Mouse (Mus musculus) midbrain, embryonic 11.5 days (tissue): ENCODE data around the gene Slc3a2. TPM values are rescaled to one million over a fixed set of nuclear protein-coding genes. Genes with fewer than 3 reads are reported as not detected.

Source experiments
- ATAC-seq: fragments of 200-750 bp; cut with Nextera tagmentation; 2 replicates; pipeline ENCODE4 v1.8.0; 2017; ENCODE audit warnings: moderate TSS enrichment, moderate library complexity; ENCODE audit not compliant: low FRiP score
- DNase-seq: peaks from one replicate; pipeline ENCODE4 v3.0.0; 2015; ENCODE audit warnings: low spot score; ENCODE audit errors: missing footprints
- H3K27ac ChIP-seq: fragments of 300-500 bp; sonication (generic); 2 replicates; pipeline ENCODE4 v1.5.1; 2014; ENCODE audit warnings: low read depth, low read length
- H3K27me3 ChIP-seq: fragments of 300-500 bp; sonication (generic); 2 replicates; pipeline ENCODE4 v1.6.1; 2014; ENCODE audit warnings: mild to moderate bottlenecking, low read length, moderate library complexity, mixed read lengths; ENCODE audit not compliant: control insufficient read depth, insufficient read depth
- H3K36me3 ChIP-seq: fragments of 300-500 bp; sonication (generic); 2 replicates; pipeline ENCODE4 v1.6.1; 2014; ENCODE audit warnings: mild to moderate bottlenecking, low read length, moderate library complexity, mixed read lengths; ENCODE audit not compliant: control insufficient read depth, insufficient read depth
- H3K4me1 ChIP-seq: fragments of 300-500 bp; sonication (generic); 2 replicates; pipeline ENCODE4 v1.6.1; 2014; ENCODE audit warnings: low read length; ENCODE audit not compliant: control insufficient read depth, insufficient read depth
- H3K4me2 ChIP-seq: fragments of 300-500 bp; sonication (generic); 2 replicates; pipeline ENCODE4 v1.6.1; 2014; ENCODE audit warnings: mild to moderate bottlenecking, moderate library complexity
- H3K4me3 ChIP-seq: fragments of 300-500 bp; sonication (generic); 2 replicates; pipeline ENCODE4 v1.5.1; 2014; ENCODE audit warnings: low read depth, low read length
- H3K9ac ChIP-seq: fragments of 300-500 bp; sonication (generic); 2 replicates; pipeline ENCODE4 v1.6.1; 2014; ENCODE audit warnings: low read length
- H3K9me3 ChIP-seq: fragments of 300-500 bp; sonication (generic); 2 replicates; pipeline ENCODE4 v1.6.1; 2016; ENCODE audit warnings: low read length; ENCODE audit not compliant: control insufficient read depth
- WGBS: fragments of 180-500 bp; shearing (Covaris S2); extraction: QIAGEN DNeasy Blood & Tissue Kit; methylation state at CpG from one replicate; pipeline ENCODE4 v1.1.7; 2014; 5-methylcytosine and 5-hydroxymethylcytosine counted together
- polyA plus RNA-seq: library from polyadenylated mRNA; unstranded; fragments of >200 nt; fragmentation: Nextera tagmentation; extraction: Ambion mirVana; gene quantifications from 2 replicates; pipeline ENCODE4 v1.2.1, GENCODE M21; 2014

Gene Slc3a2
- polyA plus RNA-seq, 1 experiment from 2014 or later = 139 TPM

DNA sequence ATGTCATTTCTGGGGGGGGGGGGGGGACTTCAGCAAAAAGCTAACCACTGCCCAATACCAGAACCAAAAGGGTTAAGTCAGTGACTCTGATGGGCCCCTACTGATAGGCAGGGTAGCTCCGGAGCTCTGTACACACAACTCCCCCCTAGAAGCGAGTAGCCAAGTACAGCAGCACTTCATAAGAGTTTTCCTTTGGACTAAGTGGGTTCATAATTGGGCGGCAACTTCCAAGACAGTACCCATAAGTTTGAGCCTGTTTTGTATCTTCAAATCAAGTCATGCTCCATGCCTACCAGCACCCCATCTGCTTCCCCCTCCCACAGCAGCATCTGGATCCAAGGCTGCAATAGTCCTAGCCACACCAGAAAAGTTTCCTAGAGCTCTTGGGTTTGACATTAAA is 32.5 kb upstream of the Slc3a2 start:
- Histone ChIP-seq H3K9me3 (no peaks in the 10 kb centered on the region), H3K4me3 (no peak overlapping the region), H3K27ac (no peak overlapping the region), H3K36me3 (peaks cover 22% of the 10 kb centered on the region), H3K27me3 (no peaks in the 10 kb centered on the region), H3K4me1 (peaks cover 10% of the 10 kb centered on the region), H3K9ac (no peak overlapping the region), H3K4me2 (no peak overlapping the region)
- no peak for ATAC-seq
- DNase-seq = no peak
- WGBS = 82% methylated on average over 3 of the region's 3 CpGs

- H3K9ac ChIP-seq = no peak overlapping the region
- no peak overlapping the region for H3K4me3 ChIP-seq
- no peak overlapping the region for H3K4me2 ChIP-seq
- H3K27me3 ChIP-seq = no peaks in the 10 kb centered on the region
- DNase-seq = no peak
- WGBS = 66% methylated on average over 2 of the region's 2 CpGs
- H3K9me3 ChIP-seq = no peaks in the 10 kb centered on the region
- peaks cover 30% of the 10 kb centered on the region for H3K36me3 ChIP-seq
- no peak overlapping the region for H3K27ac ChIP-seq
- peaks cover under 1% of the 10 kb centered on the region for H3K4me1 ChIP-seq
- no peak for ATAC-seq
These were observed 24.2 kb upstream of the Slc3a2 start for GRCm38 (mm10) chr19:8747368-8747767.

- no peak overlapping the region for H3K4me2 ChIP-seq
- ATAC-seq (no peak), DNase-seq (peak; percentile 8)
- H3K9me3 ChIP-seq = no peaks in the 10 kb centered on the region
- no peak overlapping the region for H3K27ac ChIP-seq
- no peaks in the 10 kb centered on the region for H3K27me3 ChIP-seq
- H3K36me3 ChIP-seq = peaks cover 20% of the 10 kb centered on the region
- H3K4me3 ChIP-seq = no peak overlapping the region
- no peak overlapping the region for H3K9ac ChIP-seq
- 88% methylated on average over 1 of the region's 1 CpGs for WGBS
- peaks cover 11% of the 10 kb centered on the region for H3K4me1 ChIP-seq
These were observed 22.2 kb upstream of the Slc3a2 start for GRCm38 (mm10) chr19:8745382-8745781.

DNA sequence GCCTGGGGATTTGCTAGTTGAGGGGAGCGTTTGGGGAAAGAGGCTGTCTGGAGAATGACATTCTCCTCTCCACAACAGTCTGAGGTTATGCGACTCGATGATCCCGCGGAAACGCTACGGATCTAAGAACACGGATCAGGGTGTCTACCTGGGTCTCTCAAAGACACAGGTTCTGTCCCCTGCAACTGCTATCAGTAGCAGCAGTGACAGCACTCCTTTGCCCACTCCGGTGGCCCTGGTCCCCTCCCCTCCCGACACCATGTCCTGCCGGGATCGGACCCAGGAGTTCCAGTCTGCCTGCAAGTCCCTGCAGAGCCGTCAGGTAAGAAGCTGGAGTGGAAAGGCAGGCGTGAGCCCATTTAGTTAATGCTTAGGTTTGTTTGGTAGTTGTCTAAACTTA is 19.0 kb upstream of the Slc3a2 start:
- ATAC-seq (no peak), DNase-seq (no peak)
- 28% methylated on average over 14 of the region's 14 CpGs for WGBS
- peak overlapping the region; percentile 78 for H3K9ac ChIP-seq
- H3K27ac ChIP-seq = no peak overlapping the region
- peaks cover 16% of the 10 kb centered on the region; the same call in 1 of the 2 replicates for H3K36me3 ChIP-seq
- H3K4me2 ChIP-seq = peak overlapping the region; percentile 90
- H3K4me3 ChIP-seq = peak overlapping the region; percentile 57
- H3K27me3 ChIP-seq = no peaks in the 10 kb centered on the region
- no peaks in the 10 kb centered on the region for H3K9me3 ChIP-seq
- H3K4me1 ChIP-seq = peaks cover 11% of the 10 kb centered on the region

DNA sequence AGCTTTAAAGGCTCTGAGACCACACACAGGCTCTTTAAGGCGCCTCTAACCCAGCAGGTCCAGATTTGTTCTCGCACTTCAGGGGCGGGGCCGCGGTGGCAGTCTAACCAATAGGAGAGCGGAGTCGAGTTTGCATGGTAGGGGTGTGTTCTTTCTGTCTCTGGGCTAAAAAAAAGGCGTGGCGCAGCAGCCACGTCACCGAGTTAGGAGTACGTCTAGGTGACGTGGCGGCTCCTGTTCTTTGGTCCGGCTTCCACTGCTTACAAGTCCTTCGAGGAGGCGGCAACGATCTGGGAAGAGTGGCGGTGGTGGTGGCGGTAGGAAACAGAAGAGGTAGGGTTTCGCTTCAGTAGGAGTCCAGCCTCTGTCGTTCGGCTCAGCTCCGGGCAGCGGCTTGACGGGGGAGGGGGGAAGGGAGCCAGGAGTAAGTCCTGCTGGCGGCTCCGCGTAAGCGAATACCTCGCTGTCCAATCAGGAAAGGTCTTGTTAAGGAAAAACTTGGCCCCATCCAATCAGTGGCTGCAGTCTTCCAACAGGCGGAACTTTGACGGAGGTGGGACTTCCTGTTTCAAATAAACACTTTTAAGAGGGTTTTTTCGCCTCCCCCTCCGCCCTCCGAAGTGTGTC is 18.2 kb upstream of the Slc3a2 start, which contains the start of gene Stx5a:
Gene Stx5a (plus strand): TSS at position 171 of the 627 bp plus-strand sequence.
- H3K9me3 ChIP-seq = no peaks in the 10 kb centered on the region
- H3K4me3 ChIP-seq = peak within 1 kb of the TSS; percentile 57
- WGBS = under 1% methylated on average over 36 of the region's 36 CpGs
- H3K4me1 ChIP-seq = peaks cover 14% of the 10 kb centered on the region
- H3K27ac ChIP-seq = peak within 1 kb of the TSS; percentile 80; the same call in 1 of the 2 replicates
- H3K9ac ChIP-seq = peak within 1 kb of the TSS; percentile 78
- peak within 1 kb of the TSS; percentile 90 for H3K4me2 ChIP-seq
- ATAC-seq = peak; percentile 99
- peaks cover 13% of the 10 kb centered on the region; the same call in 1 of the 2 replicates for H3K36me3 ChIP-seq
- H3K27me3 ChIP-seq = no peaks in the 10 kb centered on the region
- DNase-seq = peak; percentile 100

GRCm38 (mm10) chr19:8740603-8741002 is 17.4 kb upstream of the Slc3a2 start, which contains the start of gene 1700092M07Rik:
1700092M07Rik (plus strand) TSS chr19:8740718.
- Histone ChIP-seq H3K36me3 (peaks cover 11% of the 10 kb centered on the region; the same call in 1 of the 2 replicates), H3K4me2 (peak within 1 kb of the TSS; percentile 35), H3K9me3 (no peaks in the 10 kb centered on the region), H3K4me1 (peaks cover 14% of the 10 kb centered on the region), H3K27me3 (no peaks in the 10 kb centered on the region), H3K27ac (peak within 1 kb of the TSS; percentile 80; the same call in 1 of the 2 replicates), H3K4me3 (peak within 1 kb of the TSS; percentile 57), H3K9ac (peak within 1 kb of the TSS; percentile 78)
- WGBS = 70% methylated on average over 14 of the region's 14 CpGs
- ATAC-seq = no peak
- DNase-seq = peak; percentile 84

GRCm38 (mm10) chr19:8739646-8740045 is 16.5 kb upstream of the Slc3a2 start:
- ATAC-seq (no peak), DNase-seq (peak; percentile 76)
- no peak overlapping the region for H3K27ac ChIP-seq
- no peak overlapping the region for H3K9ac ChIP-seq
- peaks cover 8% of the 10 kb centered on the region; the same call in 1 of the 2 replicates for H3K36me3 ChIP-seq
- peaks cover 16% of the 10 kb centered on the region for H3K4me1 ChIP-seq
- no peaks in the 10 kb centered on the region for H3K27me3 ChIP-seq
- no peak overlapping the region for H3K4me3 ChIP-seq
- 95% methylated on average over 6 of the region's 6 CpGs for WGBS
- H3K9me3 ChIP-seq = no peaks in the 10 kb centered on the region
- no peak overlapping the region for H3K4me2 ChIP-seq

DNA sequence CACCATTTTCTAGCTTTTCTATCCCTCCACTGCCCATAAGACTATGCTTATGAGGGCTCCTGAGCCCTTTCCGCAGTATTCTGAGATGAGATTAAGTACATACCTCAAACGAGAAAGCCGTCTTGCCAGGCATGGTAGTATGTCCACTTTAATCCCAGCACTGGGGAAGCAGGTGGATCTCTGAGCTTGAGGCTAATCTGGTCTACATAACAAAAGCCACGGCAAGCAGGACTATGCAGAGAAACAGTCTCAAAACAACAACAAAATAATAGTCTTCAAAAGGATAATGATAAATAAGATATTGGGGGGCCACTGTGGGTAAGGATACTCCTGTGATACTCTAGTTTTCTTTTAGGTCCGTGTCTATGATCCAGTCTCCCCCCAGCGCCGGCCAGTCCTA is 15.7 kb upstream of the Slc3a2 start:
- WGBS = 90% methylated on average over 7 of the region's 7 CpGs
- Histone ChIP-seq H3K4me3 (no peak overlapping the region), H3K4me1 (peaks cover 16% of the 10 kb centered on the region), H3K9me3 (no peaks in the 10 kb centered on the region), H3K36me3 (peaks cover 8% of the 10 kb centered on the region; the same call in 1 of the 2 replicates), H3K9ac (no peak overlapping the region), H3K27ac (no peak overlapping the region), H3K4me2 (no peak overlapping the region), H3K27me3 (no peaks in the 10 kb centered on the region)
- DNase-seq (peak; percentile 72), ATAC-seq (no peak)

DNA sequence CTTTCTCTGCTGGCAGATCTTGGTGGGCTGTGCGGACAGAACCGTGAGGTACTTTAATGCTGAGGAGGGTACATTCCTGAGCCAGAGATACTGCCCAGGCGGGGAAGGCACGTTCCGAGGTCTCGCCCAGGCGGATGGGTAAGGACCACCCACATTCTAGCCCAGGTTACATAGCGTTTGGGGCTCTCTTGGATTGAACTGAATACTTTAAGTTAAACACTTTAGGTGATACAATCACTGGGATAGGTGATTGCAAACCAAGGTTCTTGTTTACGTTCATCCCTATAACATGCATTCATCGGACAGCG is 12.9 kb upstream of the Slc3a2 start:
- H3K4me1 ChIP-seq = peaks cover 11% of the 10 kb centered on the region
- H3K27ac ChIP-seq = no peak overlapping the region
- H3K9ac ChIP-seq = peak overlapping the region; percentile 73
- ATAC-seq (peak; percentile 62), DNase-seq (no peak)
- no peaks in the 10 kb centered on the region for H3K9me3 ChIP-seq
- peaks cover 8% of the 10 kb centered on the region; the same call in 1 of the 2 replicates for H3K36me3 ChIP-seq
- 2% methylated on average over 11 of the region's 11 CpGs for WGBS
- H3K4me3 ChIP-seq = peak overlapping the region; percentile 87
- no peaks in the 10 kb centered on the region for H3K27me3 ChIP-seq
- peak overlapping the region; percentile 87 for H3K4me2 ChIP-seq
